Mouse (Mus musculus) adrenal gland, adult 10 weeks (tissue): ENCODE data around the gene Klra4. TPM values are rescaled to one million over a fixed set of nuclear protein-coding genes. Genes with fewer than 3 reads are reported as not detected.

Experiments used
- polyA plus RNA-seq: library from polyadenylated mRNA; stranded (reverse); fragments of 350-450 nt; fragmentation: Illumina TruSeq; extraction: RNeasy Lipid Tissue Mini Kit (QIAGEN cat#74804); gene quantifications from one replicate; pipeline ENCODE4 v1.2.3, GENCODE M21; 2014; ENCODE audit warnings: low read depth, low replicate concordance

The Klra4 gene
- 0.47 TPM for polyA plus RNA-seq

DNA sequence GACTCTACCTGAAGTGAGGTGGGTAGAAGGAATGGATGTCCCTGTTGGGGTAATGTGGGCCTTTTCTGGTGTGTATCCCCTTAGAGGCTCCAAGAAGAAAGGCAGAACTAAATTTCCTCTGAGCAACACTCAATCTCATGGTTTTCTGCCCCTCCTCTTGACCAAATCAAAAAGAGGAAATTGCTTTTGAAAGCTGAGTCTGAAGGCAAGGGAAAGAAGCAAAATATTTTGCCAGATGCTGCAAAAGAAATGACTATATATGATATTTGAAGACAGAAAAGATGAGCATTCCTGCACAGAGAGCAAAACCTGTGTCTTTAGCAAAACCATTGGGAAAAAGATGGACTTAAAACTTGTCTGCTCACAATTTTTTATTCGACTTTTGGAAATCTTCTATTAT, at the start of gene Klra4:
TSS of gene Klra4 (minus strand) at position 101 of the 400 bp plus-strand sequence.

DNA sequence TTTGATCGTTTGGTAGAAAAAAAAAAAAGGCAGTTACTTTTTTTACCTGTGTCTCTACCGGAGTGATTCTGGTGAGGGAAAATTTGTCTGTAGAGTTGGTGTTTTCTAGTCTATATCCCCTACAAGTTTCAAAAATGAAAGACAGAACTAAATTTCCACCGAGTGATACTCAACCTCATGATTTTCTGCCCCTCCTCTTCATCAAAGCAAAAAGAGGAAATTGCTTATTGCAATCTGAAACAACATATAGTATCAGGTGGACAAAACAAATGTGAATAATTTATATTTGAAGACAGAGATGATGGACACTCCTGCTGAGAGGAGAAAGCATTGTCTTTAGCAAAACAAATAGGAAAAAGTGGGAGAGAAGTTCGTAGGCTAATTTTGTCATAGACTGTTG, 40.2 kb downstream of the Klra4 start, which contains the start of gene Klra6:
TSS of gene Klra6 (minus strand) at position 101 of the 400 bp plus-strand sequence.

Other genes starting within 250 kb of the Klra4 start
- gene Gm17631, start 204.6 kb downstream of the Klra4 start, polyA plus RNA-seq, result not detected
- gene Klra17, start 190.6 kb downstream of the Klra4 start, polyA plus RNA-seq, result not detected
- not detected for gene Klra5, start 149.6 kb downstream of the Klra4 start, polyA plus RNA-seq
- gene Klra6, start 40.3 kb downstream of the Klra4 start, polyA plus RNA-seq, result not detected
- not detected for gene Klra8, start 62.6 kb upstream of the Klra4 start, polyA plus RNA-seq
- 1.1 TPM for gene Klra9, start 125.8 kb upstream of the Klra4 start, polyA plus RNA-seq
- 0.99 TPM for gene Klra7, start 166.1 kb upstream of the Klra4 start, polyA plus RNA-seq
- not detected for gene Klra10, start 214.7 kb upstream of the Klra4 start, polyA plus RNA-seq